Mouse (Mus musculus): ENCODE data around the gene Cckbr. TPM values are rescaled to one million over a fixed set of nuclear protein-coding genes. Genes with fewer than 3 reads are reported as not detected.

Gene Cckbr
- not detected for polyA plus RNA-seq (2017; shearing (Covaris generic))

GRCm38 (mm10) chr7:105425424-105426043 lies at the start of gene Cckbr:
TSS of gene Cckbr (plus strand) at chr7:105425731.

DNA sequence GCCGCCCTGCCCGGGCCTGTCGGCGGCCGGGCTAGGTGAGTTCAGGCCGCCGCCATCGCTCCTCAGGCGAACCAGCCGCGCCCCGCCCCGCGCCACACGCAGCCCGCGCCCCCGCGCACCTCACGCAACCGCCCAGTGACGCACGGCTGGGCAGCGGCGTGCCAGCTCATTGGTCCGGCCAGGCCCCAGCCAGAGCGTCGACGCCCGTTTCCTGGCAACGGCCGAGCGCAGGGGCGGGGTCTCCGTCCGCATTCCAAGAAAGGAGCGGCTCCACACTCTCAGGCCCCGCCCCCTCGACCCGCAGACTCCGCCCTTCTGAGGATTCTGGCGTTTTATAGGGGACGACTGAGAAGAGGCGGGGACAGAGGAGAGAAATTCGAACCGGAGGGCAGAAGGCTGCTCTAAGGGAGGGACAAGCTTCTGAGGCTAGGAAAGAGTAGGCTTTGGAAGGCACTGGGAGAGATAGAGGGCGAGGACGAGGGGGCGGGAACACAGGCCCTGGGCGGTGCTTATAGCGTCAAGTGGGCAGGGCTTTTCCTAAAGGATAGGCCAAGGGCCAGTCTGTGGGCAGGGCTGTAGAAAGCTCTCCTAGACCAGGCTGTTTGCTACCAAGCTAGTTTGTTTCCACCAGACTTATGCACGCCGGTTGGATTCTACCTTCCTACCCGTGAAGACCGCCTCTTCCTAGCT lies 25.5 kb upstream of the Cckbr start, which contains the start of gene Fam160a2:
TSS of gene Fam160a2 (minus strand) at position 120 of the 690 bp plus-strand sequence.

GRCm38 (mm10) chr7:105404268-105404667 lies 21.3 kb upstream of the Cckbr start, which contains the start of gene Cnga4:
TSS of gene Cnga4 (plus strand) at chr7:105404568.

GRCm38 (mm10) chr7:105481505-105482411 lies 56.2 kb downstream of the Cckbr start, which contains the start of gene Cavin3:
TSS of gene Cavin3 (minus strand) at chr7:105482300.

Other genes with a start within 250 kb of the Cckbr start
- not detected for gene Olfr685, start 239.7 kb upstream of the Cckbr start, polyA plus RNA-seq (2017; shearing (Covaris generic))
- gene Olfr686, start 218.2 kb upstream of the Cckbr start, polyA plus RNA-seq (2017; shearing (Covaris generic)) = not detected
- not detected for gene Olfr688, start 137.6 kb upstream of the Cckbr start, polyA plus RNA-seq (2017; shearing (Covaris generic))
- gene Olfr689, start 114.6 kb upstream of the Cckbr start, polyA plus RNA-seq (2017; shearing (Covaris generic)) = under 1 TPM in 1 of 2 experiments, not detected in 1; 0.02 TPM
- gene Olfr690, start 91.6 kb upstream of the Cckbr start, polyA plus RNA-seq (2017; shearing (Covaris generic)) = under 1 TPM in 1 of 2 experiments, not detected in 1; 0.09 TPM
- not detected for gene Olfr691, start 83.5 kb upstream of the Cckbr start, polyA plus RNA-seq (2017; shearing (Covaris generic))
- not detected for gene Olfr692, start 57.5 kb upstream of the Cckbr start, polyA plus RNA-seq (2017; shearing (Covaris generic))
- not detected for gene Gm5901, start 50.7 kb upstream of the Cckbr start, polyA plus RNA-seq (2017; shearing (Covaris generic))
- gene Fam160a2, start 25.7 kb upstream of the Cckbr start, polyA plus RNA-seq (2017; shearing (Covaris generic)) = 10 to 100 TPM; 18.2 to 23.4 TPM
- gene Cnga4, start 21.2 kb upstream of the Cckbr start, polyA plus RNA-seq (2017; shearing (Covaris generic)) = not detected
- under 1 TPM in 1 of 2 experiments, not detected in 1; 0.31 TPM for gene Cavin3, start 56.6 kb downstream of the Cckbr start, polyA plus RNA-seq (2017; shearing (Covaris generic))
- 10 to 100 TPM; 31.7 to 63.8 TPM for gene Smpd1, start 128.6 kb downstream of the Cckbr start, polyA plus RNA-seq (2017; shearing (Covaris generic))
- gene Apbb1, start 155.9 kb downstream of the Cckbr start, polyA plus RNA-seq (2017; shearing (Covaris generic)) = 1 to 10 TPM; 1.8 to 10.0 TPM
- under 1 TPM; 0.21 to 0.29 TPM for gene Hpx, start 174.4 kb downstream of the Cckbr start, polyA plus RNA-seq (2017; shearing (Covaris generic))
- gene Trim3, start 207.8 kb downstream of the Cckbr start, polyA plus RNA-seq (2017; shearing (Covaris generic)) = 1 to 10 TPM; 6.8 to 8.5 TPM
- 100 to 1,000 TPM; 220 to 263 TPM for gene Timm10b, start 214.3 kb downstream of the Cckbr start, polyA plus RNA-seq (2017; shearing (Covaris generic))
- gene Arfip2, start 214.7 kb downstream of the Cckbr start, polyA plus RNA-seq (2017; shearing (Covaris generic)) = 10 to 100 TPM; 19.6 to 26.2 TPM
- gene Gm45799, start 214.8 kb downstream of the Cckbr start, polyA plus RNA-seq (2017; shearing (Covaris generic)) = 10 to 100 TPM; 10.1 to 13.8 TPM
- 1 to 10 TPM; 1.4 to 1.7 TPM for gene Dnhd1, start 225.1 kb downstream of the Cckbr start, polyA plus RNA-seq (2017; shearing (Covaris generic))

Data from activated CD4-positive, CD25-positive, alpha-beta regulatory T cell (primary cell).